Mouse (Mus musculus): ENCODE measurements around the gene Kcnj4.
"Not testable (repeated sequence)": the region's sequence is repeated elsewhere in the genome, so short reads cannot be mapped to it uniquely, and the experiment has no call there.

Gene Kcnj4

GRCm38 (mm10) chr15:79511553-79512320, 6.7 kb upstream of the Kcnj4 start:
- DNase-seq (ENCODE audit: low read depth), result no peak

GRCm38 (mm10) chr15:79510425-79510824, 5.4 kb upstream of the Kcnj4 start:
- DNase-seq (ENCODE audit: low read depth), result no peak

GRCm38 (mm10) chr15:79509998-79510397, 5.0 kb upstream of the Kcnj4 start:
- DNase-seq (ENCODE audit: low read depth), result no peak

- DNase-seq (ENCODE audit: low read depth), result no peak
These were observed 2.2 kb upstream of the Kcnj4 start for GRCm38 (mm10) chr15:79507055-79507828.

- no peak for DNase-seq (ENCODE audit: low read depth)
These were observed 1.4 kb upstream of the Kcnj4 start for GRCm38 (mm10) chr15:79506460-79506859.

- DNase-seq (ENCODE audit: low read depth), result no peak
These were observed 709 bp upstream of the Kcnj4 start for GRCm38 (mm10) chr15:79505616-79506283.

GRCm38 (mm10) chr15:79503438-79503837, 1.6 kb downstream of the Kcnj4 start:
- no peak for DNase-seq (ENCODE audit: low read depth)

- DNase-seq (ENCODE audit: low read depth), result no peak
These were observed 2.1 kb downstream of the Kcnj4 start for GRCm38 (mm10) chr15:79502891-79503341.

GRCm38 (mm10) chr15:79500110-79500509, 4.9 kb downstream of the Kcnj4 start:
- DNase-seq (ENCODE audit: low read depth), result no peak

- DNase-seq (ENCODE audit: low read depth), result no peak
These were observed 11.5 kb downstream of the Kcnj4 start for GRCm38 (mm10) chr15:79493527-79493926.

- no peak for DNase-seq (ENCODE audit: low read depth)
These were observed 15.6 kb downstream of the Kcnj4 start for GRCm38 (mm10) chr15:79489463-79489862.

GRCm38 (mm10) chr15:79481181-79481688, 23.8 kb downstream of the Kcnj4 start:
- no peak for DNase-seq (ENCODE audit: low read depth)

- no peak for DNase-seq (ENCODE audit: low read depth)
These were observed 27.8 kb downstream of the Kcnj4 start for GRCm38 (mm10) chr15:79477227-79477626.

GRCm38 (mm10) chr15:79473638-79474355, 31.2 kb downstream of the Kcnj4 start:
- DNase-seq (ENCODE audit: low read depth), result peak; percentile 41

- no peak for DNase-seq (ENCODE audit: low read depth)
These were observed 32.0 kb downstream of the Kcnj4 start for GRCm38 (mm10) chr15:79473042-79473441.

GRCm38 (mm10) chr15:79471095-79471494, 33.9 kb downstream of the Kcnj4 start:
- DNase-seq (ENCODE audit: low read depth), result no peak

- no peak for DNase-seq (ENCODE audit: low read depth)
These were observed 34.5 kb downstream of the Kcnj4 start for GRCm38 (mm10) chr15:79470583-79470982.

GRCm38 (mm10) chr15:79469577-79469976, 35.5 kb downstream of the Kcnj4 start:
- DNase-seq (ENCODE audit: low read depth), result no peak

- peak; percentile 81 for DNase-seq (ENCODE audit: low read depth)
These were observed 38.3 kb downstream of the Kcnj4 start for GRCm38 (mm10) chr15:79466601-79467286.

GRCm38 (mm10) chr15:79456546-79456945, 48.5 kb downstream of the Kcnj4 start:
- peak; percentile 47 for DNase-seq (ENCODE audit: low read depth)

- DNase-seq (ENCODE audit: low read depth), result not testable (repeated sequence)
These were observed 48.9 kb downstream of the Kcnj4 start for GRCm38 (mm10) chr15:79456104-79456503.
